Mouse (Mus musculus): Measurements from ENCODE around the gene Rbm20.

Gene Rbm20

DNA sequence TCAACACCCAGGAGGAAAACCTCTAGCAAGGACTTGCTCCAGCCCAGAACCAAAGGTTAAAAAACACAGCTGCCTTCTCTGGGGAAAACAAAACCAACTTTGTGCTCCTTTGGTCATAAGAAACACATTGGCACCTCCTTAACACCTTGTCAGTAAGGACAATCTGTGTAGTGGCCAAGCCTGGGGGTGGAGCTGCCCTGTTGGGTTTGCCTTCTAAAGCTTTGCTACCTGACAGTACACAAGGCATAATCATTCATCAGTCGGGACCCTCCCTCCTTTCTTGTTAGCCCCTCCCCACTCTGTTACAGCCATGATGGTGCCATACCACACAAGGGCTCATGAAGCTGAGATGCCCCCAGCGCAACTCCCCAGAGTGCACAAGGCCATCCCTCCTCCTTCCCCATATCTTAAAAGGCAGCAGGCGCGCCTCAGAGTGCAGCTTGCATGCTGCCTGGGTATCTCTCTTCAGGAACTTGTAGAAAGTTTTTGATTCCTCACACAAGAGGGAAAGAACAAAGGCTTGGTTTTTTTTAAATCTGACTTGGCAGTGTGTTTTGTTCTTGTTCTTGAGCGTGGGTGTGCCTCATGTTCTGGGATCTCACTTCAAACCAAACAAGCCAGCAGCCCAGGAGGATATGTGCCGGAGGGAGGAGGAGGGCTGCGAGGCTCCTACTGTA is 132.2 kb downstream of the Rbm20 start:
- peak; percentile 75 for DNase-seq (ENCODE audit: extremely low read depth, low read depth)

DNA sequence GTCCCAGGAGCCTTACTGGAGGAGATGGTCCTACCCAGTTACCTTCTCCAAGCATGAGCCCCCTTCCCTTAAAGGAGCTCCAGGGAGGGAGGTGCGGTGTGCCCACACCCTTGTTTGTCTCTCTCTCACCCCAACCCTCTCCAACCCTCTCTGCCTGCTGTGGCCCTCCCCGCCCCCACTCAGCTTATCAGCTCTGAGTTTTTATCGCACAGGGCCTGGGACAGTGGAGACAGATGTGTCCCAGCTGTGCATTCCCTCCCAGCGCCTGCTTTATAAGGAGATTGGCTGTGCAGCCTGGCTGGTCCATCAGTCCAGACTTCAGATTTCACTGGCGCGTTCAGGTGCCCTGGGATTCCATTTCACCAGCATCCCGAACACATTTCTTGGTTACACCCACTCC is 132.9 kb downstream of the Rbm20 start:
- DNase-seq (ENCODE audit: extremely low read depth, low read depth) = no peak

- no peak for DNase-seq (ENCODE audit: extremely low read depth, low read depth)
Measured at GRCm38 (mm10) chr19:53810584-53810983, 133.5 kb downstream of the Rbm20 start.

GRCm38 (mm10) chr19:53813576-53813975 is 136.5 kb downstream of the Rbm20 start:
- no peak for DNase-seq (ENCODE audit: extremely low read depth, low read depth)

DNA sequence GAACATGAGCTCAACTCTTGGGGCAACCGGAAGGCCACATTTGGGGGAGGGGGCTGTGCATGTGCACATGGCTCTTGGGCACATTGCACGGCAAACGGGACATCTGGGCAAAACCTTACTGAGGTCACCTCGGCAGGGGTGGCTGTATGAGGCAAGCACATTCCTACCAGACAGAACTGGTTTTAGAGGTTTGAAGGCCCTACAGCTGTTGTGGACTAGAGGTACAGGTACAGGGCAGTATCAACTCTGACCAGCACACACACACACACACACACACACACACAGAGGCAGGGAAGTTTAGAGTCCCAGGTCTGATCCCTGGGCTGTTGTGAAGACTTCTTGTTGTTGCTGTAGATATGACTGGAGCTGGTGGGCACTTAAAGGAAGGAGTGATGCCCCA is 138.6 kb downstream of the Rbm20 start:
- DNase-seq (ENCODE audit: extremely low read depth, low read depth) = no peak

DNA sequence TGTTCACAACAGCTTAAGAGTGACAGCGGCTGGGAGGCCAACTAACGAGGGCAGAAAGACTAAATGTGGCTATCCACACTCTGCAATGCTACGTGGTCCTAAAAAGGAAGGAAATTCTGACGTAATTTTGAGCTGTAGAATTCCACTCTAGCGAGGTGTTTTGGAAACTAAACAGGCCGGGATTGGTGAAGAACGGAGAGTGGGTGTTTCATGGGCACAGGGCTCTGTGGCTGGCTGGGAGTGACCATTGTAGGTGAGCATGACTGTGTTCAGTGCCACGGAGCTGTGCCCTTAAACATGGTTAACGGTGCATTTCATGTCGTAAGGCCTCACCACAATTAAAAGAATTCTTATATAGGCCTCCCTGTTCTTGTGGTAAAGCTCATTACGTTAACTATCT is 139.1 kb downstream of the Rbm20 start:
- no peak for DNase-seq (ENCODE audit: extremely low read depth, low read depth)

- peak; percentile 93 for DNase-seq (ENCODE audit: extremely low read depth, low read depth)
Measured at GRCm38 (mm10) chr19:53819299-53819698, 142.2 kb downstream of the Rbm20 start.

DNA sequence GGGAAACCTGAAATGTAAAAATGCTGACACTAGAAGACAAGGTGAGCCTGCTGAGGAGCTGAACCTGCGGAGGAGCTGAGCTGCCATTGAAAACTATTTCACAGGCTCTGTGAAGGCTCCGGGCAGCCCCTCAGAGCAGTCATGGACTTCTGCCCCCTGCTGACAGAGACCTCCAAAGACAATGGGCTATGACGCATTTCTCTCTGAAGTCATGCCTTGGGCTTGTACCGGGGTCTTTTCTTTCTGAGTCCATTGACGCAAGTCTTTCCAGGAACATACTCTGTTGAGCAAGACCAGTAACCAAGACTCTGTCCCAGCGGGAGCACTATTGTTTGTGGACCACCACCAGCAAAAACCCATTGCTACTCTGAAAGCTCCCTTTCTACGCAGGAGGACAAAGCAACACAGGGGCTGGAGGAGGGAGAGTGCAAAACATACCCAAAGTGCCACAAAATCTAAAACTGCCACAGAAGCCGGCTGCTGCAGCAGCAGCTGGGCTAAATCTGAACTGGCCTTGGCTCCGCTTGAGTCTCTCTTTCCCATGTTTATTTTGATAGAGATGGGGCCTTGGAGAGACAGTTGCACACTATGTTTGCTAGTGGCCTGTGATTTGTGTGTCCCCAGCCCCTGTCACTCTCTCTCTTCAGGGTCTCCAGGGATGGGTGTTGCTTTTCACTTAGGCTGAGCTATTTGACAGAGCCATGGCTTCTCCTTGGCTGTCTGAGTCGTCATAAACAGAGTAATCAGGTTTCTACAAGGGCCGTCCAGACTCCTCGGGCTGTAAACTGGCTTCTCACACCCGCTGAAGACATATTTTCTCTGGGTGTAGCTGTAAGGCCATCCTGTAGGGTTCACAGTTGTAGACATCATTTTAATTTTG is 144.4 kb downstream of the Rbm20 start:
- no peak for DNase-seq (ENCODE audit: extremely low read depth, low read depth)

DNA sequence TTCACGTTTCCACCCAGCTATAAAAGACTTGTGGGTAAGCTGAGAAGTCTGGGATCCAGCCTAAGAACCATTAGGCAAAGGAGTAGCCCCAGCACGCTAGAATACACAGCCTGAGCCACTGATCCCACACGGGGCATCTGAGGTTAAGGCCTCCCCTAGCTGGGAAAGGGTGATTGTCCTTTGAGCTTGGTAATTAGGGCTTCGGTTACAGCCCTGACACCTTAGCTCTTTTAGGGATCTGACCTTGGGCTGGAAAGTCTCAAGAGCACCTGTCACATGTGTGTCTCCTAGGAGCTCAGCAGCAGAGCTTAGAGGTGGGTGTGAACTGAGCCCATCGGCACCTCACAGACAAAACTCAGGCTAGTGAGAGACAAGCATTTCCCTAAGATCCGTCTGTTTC is 146.7 kb downstream of the Rbm20 start:
- no peak for DNase-seq (ENCODE audit: extremely low read depth, low read depth)

- no peak for DNase-seq (ENCODE audit: extremely low read depth, low read depth)
Measured at GRCm38 (mm10) chr19:53824872-53825680, 148.0 kb downstream of the Rbm20 start.

GRCm38 (mm10) chr19:53829990-53830389 is 152.9 kb downstream of the Rbm20 start:
- DNase-seq (ENCODE audit: extremely low read depth, low read depth) = no peak

GRCm38 (mm10) chr19:53830407-53831163 is 153.5 kb downstream of the Rbm20 start:
- no peak for DNase-seq (ENCODE audit: extremely low read depth, low read depth)

DNA sequence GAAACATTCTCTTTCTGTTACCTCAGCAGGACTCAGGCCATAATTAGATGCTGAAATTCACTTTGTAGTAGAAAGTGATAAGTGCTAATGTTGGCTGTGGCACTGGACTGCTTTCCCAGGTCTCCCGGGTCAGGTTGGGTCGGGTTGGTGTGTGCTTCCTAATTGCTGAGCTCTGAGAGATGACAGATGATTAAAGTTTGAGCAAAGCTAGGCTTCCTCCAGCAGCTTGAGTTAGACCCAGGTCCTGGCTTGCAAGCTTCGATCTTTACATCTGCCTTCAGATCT is 154.0 kb downstream of the Rbm20 start:
- no peak for DNase-seq (ENCODE audit: extremely low read depth, low read depth)

DNA sequence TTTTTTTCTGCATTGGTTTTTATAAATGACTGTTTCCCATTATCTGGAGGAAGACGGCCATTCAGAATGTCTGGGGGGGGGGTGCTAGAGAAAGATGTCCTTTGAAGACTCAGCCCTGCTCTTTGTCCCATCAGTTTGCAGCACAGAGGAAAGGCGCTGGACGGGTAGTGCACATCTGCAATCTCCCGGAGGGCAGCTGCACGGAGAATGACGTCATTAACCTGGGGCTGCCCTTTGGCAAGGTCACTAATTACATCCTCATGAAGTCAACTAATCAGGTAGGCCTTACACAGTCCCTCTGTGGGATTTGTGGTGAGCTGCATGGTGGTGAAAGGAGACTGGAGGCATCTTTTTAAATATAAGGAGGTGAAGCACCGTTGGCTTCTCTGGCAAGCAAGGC is 155.4 kb downstream of the Rbm20 start:
- DNase-seq (ENCODE audit: extremely low read depth, low read depth) = no peak

GRCm38 (mm10) chr19:53833745-53834369 is 156.8 kb downstream of the Rbm20 start:
- no peak for DNase-seq (ENCODE audit: extremely low read depth, low read depth)

GRCm38 (mm10) chr19:53836569-53837454 is 159.7 kb downstream of the Rbm20 start:
- no peak for DNase-seq (ENCODE audit: extremely low read depth, low read depth)

GRCm38 (mm10) chr19:53838850-53839249 is 161.7 kb downstream of the Rbm20 start:
- DNase-seq (ENCODE audit: extremely low read depth, low read depth) = no peak

DNA sequence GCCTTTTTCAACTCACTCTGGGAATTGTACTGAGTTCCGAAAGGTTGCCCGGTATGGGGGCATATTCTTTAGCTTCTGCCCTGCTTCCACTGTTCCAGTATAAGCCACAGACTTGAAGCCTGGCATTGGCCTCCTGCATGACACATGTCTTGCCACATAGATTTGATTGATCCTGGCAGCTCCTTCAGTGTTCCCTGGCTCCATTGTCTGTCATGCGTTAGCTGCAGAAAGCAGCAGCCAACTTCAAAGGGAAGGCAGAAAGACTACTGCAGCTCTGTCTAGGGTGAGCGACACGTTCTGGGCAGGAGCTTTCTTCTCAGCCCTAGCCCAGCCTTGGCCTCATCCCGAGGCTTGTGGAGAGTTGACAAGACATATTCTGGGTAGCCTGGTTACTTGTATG is 162.7 kb downstream of the Rbm20 start:
- DNase-seq (ENCODE audit: extremely low read depth, low read depth) = no peak

- peak; percentile 31 for DNase-seq (ENCODE audit: extremely low read depth, low read depth)
Measured at GRCm38 (mm10) chr19:53841915-53842314, 164.8 kb downstream of the Rbm20 start.

GRCm38 (mm10) chr19:53843972-53844371 is 166.9 kb downstream of the Rbm20 start:
- DNase-seq (ENCODE audit: extremely low read depth, low read depth) = no peak
